Mouse (Mus musculus): ENCODE results near the gene Diras2.
"Not testable (repeated sequence)": the region's sequence is repeated elsewhere in the genome, so short reads cannot be mapped to it uniquely, and the experiment has no call there.

The Diras2 gene

GRCm38 (mm10) chr13:52519425-52519824, 11.7 kb downstream of the Diras2 start:
- DNase-seq (ENCODE audit: low read depth in 1 of 2, low spot score in 2 of 2), result no peak

DNA sequence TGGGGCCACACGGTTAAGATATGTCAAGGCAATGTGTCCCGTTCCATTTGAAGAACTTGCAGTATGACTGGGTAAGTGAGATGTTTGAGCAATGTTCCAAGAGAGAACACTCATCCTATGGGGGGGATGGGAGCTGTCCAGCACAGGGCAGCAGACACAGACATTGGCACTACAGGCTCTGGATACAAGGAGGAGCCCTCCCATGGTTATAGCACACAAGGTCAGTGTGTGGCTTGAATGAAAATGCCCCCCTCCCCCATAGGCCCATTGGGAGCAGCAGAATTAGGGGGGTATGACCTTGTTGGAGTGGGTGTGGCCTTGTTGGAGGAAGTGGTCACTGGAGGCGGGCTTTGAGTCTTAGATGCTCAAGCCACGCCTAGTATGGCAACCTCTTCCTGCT, 12.7 kb downstream of the Diras2 start:
- DNase-seq (ENCODE audit: low read depth in 1 of 2, low spot score in 2 of 2), result no peak

DNA sequence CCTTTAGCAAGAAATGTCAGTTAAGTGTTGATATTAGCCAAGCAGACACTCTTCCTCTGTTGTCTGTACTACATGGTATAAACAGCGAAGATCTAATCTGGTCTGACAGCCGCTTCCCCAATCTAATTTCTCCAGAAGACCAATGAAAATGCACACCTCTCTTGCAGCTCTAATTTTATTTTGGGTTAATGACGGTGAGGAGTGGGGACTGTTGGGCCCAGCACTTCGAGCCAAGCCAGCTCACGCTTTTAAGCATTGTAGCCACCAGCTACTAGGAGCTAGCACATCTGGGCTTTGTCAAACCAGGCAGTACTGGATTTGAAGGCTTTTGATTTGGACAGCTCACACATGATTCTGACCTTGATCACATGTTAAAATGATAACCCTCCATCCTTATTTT, 14.1 kb downstream of the Diras2 start:
- no peak for DNase-seq (ENCODE audit: low read depth in 1 of 2, low spot score in 2 of 2)

- DNase-seq (ENCODE audit: low read depth in 1 of 2, low spot score in 2 of 2), result no peak
Measured at GRCm38 (mm10) chr13:52516561-52516960, 14.5 kb downstream of the Diras2 start.

DNA sequence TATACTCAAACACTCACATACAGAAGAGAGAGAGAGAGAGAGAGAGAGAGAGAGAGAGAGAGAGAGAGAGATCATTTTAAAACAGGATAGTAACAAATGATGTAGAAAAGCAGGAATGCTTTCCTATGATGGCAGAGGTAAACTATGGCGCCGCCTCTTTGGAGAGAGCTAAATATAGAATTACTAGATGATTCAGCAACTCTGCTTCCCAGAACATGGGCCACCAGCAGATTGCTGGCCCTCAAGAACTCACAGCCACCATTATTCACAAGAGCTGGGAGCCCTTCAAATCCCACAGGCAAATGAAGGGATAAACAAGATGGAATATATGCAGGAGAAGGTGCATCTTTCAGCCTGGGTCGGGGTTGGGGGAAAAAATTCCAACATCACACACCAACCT, 15.0 kb downstream of the Diras2 start:
- DNase-seq (ENCODE audit: low read depth in 1 of 2, low spot score in 2 of 2), result no peak

- no peak for DNase-seq (ENCODE audit: low read depth in 1 of 2, low spot score in 2 of 2)
Measured at GRCm38 (mm10) chr13:52513554-52513953, 17.5 kb downstream of the Diras2 start.

DNA sequence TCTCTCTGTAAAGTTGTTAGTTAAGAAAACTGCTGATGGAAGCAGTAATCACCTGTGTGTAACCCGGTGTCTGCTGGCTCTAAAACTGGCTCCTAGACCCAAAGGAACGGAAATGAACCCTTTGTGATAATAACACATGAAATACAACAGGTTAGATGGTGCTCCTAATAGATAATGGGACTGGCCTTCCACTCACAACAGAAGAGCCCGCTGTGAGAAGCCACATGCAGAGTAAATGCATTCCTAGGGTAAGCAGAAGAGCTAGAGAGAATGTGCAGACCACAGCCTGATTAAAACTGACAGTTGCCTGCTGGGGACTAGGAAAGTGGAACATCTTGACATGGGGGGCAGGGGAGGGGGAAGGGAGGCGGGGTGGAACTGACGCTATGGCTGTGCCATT, 18.7 kb downstream of the Diras2 start:
- no peak for DNase-seq (ENCODE audit: low read depth in 1 of 2, low spot score in 2 of 2)

- DNase-seq (ENCODE audit: low read depth in 1 of 2, low spot score in 2 of 2), result no peak
Measured at GRCm38 (mm10) chr13:52510172-52510880, 20.8 kb downstream of the Diras2 start.

GRCm38 (mm10) chr13:52507460-52508293, 23.4 kb downstream of the Diras2 start:
- no peak for DNase-seq (ENCODE audit: low read depth in 1 of 2, low spot score in 2 of 2)

- not testable (repeated sequence) for DNase-seq (ENCODE audit: low read depth in 1 of 2, low spot score in 2 of 2)
Measured at GRCm38 (mm10) chr13:52506822-52507221, 24.3 kb downstream of the Diras2 start.

DNA sequence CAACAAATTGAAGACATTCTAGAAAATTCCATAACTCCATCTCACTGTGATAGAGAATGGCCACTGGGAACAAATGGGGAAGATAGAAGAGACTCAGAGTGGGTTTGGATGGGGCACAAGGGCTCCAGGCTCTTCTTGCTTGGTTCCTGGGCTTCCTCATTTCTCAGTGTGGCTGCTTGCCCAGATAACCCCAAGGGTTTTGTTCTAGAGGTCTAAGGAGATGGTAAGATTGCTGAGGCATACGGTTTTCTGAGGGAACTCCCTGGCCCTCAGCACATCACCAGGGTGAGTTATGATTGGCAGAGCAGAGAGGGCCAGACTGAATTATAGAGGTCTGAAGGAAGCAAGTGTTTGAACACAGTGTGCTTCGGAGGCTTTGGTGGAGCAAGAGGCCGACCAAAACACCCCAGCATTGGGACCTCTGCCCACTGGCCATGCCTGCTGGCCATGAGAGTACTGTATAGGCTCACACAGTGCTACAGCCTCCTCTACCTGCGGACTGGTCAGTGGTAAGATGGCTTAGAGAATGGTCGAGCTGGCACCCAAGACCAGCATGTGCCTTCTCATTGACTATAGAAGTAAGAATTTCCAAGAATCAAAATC, 25.3 kb downstream of the Diras2 start:
- not testable (repeated sequence) for DNase-seq (ENCODE audit: low read depth in 1 of 2, low spot score in 2 of 2)

DNA sequence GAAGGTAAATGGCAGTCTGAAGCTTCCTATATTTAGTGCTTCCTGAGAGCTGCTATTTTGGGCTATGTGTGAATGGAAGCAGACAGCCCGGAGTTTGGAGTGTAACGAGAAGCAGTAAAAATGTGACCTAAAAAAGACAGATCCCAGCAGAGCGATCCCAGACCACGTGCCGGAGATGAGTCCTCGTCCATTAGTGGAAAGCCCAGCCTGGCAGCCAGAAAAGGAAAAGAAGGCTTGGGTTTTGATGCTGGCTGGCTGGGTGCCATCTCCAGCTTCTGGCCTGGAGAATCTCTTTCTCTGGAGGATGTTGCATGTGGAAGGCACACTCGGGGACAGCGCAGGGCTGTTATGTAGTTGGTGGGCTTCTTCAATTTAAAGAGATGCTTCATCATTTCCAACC, 29.4 kb downstream of the Diras2 start:
- DNase-seq (ENCODE audit: low read depth in 1 of 2, low spot score in 2 of 2), result no peak

DNA sequence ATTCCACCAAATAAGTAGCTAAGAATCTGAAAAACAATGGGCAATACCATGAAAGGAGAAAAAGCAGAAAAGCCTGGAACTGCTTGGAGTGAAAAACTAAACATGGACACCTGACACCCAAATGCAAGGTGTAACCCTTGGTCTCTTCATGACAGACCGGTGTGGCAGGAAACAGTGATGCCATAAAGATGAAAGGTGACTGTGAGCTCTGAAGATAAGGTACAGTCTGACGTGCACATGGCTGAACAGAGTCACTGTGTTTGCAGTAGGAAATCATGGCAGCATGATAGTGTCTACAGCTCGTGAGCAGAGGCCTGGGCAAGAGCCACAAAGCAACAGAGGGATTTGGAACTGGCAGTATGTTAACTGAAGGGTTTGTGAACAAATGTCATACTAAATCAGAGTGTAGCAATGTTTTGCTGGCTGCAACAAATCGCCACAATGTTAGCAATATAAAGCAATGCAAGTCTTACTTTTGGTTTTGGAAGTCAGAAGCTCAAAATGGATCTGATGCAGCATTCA, 34.0 kb downstream of the Diras2 start:
- no peak for DNase-seq (ENCODE audit: low read depth in 1 of 2, low spot score in 2 of 2)

GRCm38 (mm10) chr13:52488821-52489220, 42.3 kb downstream of the Diras2 start:
- no peak for DNase-seq (ENCODE audit: low read depth in 1 of 2, low spot score in 2 of 2)

DNA sequence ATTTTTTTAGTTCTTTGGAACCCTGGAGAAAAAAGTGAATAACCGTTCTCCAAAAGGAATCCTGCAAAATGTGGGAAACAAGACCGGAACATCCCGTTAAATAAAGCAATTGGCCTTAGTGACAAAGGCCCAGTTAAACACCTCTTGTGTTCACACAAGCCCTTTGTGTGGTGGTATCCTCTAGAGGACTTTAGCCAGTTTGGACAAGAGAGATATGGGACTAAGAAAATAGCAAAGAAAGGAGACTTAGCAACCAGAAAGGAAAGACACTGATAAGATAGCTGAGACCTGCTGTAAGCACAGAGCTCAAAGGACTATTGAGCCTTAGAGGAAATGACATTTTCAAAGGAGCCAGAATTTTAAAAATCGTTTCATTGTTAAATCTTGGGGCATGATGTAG, 47.0 kb downstream of the Diras2 start:
- no peak for DNase-seq (ENCODE audit: low read depth in 1 of 2, low spot score in 2 of 2)

GRCm38 (mm10) chr13:52481786-52482185, 49.3 kb downstream of the Diras2 start:
- no peak for DNase-seq (ENCODE audit: low read depth in 1 of 2, low spot score in 2 of 2)

DNA sequence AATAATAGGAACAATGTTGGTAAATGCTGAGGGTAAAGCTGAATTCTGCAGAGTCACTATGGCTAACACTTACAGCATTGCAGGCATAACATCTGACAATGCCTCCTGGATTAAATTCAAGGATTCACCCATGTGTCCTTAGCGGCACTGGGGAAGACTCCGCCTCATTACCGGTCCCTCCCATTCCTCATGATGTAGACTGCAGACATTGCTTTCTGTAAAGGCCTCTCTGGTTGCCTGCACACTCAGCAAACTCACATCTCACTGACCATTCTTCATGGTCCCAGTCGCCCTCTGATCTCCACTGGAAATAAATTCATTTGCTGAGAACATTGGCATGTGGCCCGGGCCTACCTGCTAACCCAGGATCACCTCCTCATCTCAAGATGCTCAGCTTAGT, 51.9 kb downstream of the Diras2 start:
- DNase-seq (ENCODE audit: low read depth in 1 of 2, low spot score in 2 of 2), result no peak

- DNase-seq (ENCODE audit: low read depth in 1 of 2, low spot score in 2 of 2), result no peak
Measured at GRCm38 (mm10) chr13:52476998-52477601, 54.0 kb downstream of the Diras2 start.

DNA sequence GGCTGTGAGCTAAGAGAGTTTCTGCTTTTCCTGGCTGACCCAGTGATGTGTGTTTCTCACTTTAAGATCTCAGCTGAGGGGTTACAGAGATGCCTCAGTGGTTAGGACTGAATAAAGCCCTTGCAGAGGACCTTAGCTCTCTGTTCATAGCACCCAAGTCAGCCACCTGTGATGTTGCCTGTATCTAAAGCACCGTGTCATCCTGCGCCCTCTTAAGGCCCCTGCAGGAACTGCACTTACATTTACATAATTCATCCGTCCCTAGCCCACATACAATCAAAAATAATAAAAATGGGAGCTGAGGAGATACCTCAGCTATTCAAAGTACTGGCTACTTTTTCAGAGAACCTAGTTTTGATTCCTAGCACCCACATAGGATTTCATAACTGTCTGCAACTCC, 54.9 kb downstream of the Diras2 start:
- no peak for DNase-seq (ENCODE audit: low read depth in 1 of 2, low spot score in 2 of 2)

DNA sequence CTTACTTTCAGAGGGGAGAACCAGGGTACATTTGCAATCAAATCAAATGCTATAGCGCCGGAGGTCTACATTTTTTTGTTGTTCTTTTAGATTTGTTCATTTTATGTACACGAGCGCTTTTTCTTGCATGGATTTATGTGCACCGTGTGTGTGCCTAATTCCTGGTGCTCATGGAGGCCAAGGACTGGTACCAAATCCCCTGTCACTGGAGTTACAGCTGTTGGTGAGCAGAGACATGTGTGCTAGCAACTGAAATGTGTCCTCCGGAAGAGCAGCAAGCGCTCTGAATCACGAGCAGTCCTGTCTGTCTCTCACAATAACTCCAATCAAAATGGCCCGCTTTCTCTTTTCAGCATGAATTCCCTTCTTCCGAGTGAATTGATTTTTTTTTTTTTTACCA, 55.8 kb downstream of the Diras2 start:
- DNase-seq (ENCODE audit: low read depth in 1 of 2, low spot score in 2 of 2), result no peak

- no peak for DNase-seq (ENCODE audit: low read depth in 1 of 2, low spot score in 2 of 2)
Measured at GRCm38 (mm10) chr13:52474807-52475206, 56.3 kb downstream of the Diras2 start.
